ENCODE assay signal across 14 mouse cellular contexts in the genomic region with DNA sequence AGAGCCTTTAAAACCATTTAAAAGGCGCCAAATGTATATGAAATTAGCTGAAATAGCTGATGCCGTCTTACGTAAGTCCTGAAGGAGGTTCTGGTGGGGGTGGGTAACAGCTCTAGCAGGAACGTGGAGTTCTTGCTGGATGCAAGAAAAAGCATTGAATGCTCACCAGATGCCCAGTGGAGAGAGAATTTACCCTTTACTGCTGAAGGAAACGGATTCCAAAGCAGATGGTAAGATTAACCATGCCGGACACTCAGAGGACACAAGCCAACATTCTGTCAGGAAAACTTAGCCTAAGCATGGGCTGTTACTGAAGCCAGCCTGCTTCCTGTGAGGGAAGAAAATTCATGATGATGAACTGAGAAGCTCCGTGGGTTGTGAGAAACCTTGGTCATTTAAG. TPM values are rescaled to one million over a fixed set of nuclear protein-coding genes. Genes with fewer than 3 reads are reported as not detected.
DNase-seq lines count a peak whose midpoint lies in the region; ATAC-seq and TF ChIP-seq lines count a peak whose summit lies in the region.
"Had no signal": no experiment of that assay in that cellular context is flagged by ENCODE, and none has a peak within 500 bp of the region (broad histone marks: within the 10 kb centered on the region; RNA-seq: fewer than 3 reads in every experiment).

No protein-coding gene starts in this region.

- intact Hi-C loops in left cerebral cortex, postnatal 4 days (cut with DNase I) = no loop called here

- no peaks in the 10 kb centered on the region for H3K9me3 ChIP-seq in neural tube, embryonic 15.5 days (replicated peaks)
- H3K9me3 ChIP-seq in midbrain, embryonic 15.5 days = no peaks in the 10 kb centered on the region
- H3K9me3 ChIP-seq: limb, embryonic 15.5 days had no signal

- H3K9ac ChIP-seq in neural tube, embryonic 15.5 days (replicated peaks) = no peak overlapping the region
- no peak overlapping the region for H3K9ac ChIP-seq in midbrain, embryonic 15.5 days
- H3K9ac ChIP-seq: limb, embryonic 15.5 days had no signal

- no peak for ATAC-seq in neural tube, embryonic 15.5 days (ENCODE audit: low FRiP score)
- no peak for ATAC-seq in midbrain, embryonic 15.5 days (replicated peaks)
- ATAC-seq: hindbrain, embryonic 16.5 days had no signal

- no peaks in the 10 kb centered on the region for H3K36me3 ChIP-seq in neural tube, embryonic 15.5 days
- H3K36me3 ChIP-seq in midbrain, embryonic 15.5 days (replicated peaks) = no peaks in the 10 kb centered on the region
- H3K36me3 ChIP-seq: limb, embryonic 15.5 days had no signal

- no peak for TF ChIP-seq CTCF in layer of hippocampus, adult 2 months (conservative IDR thresholded peaks at IDR 0.05)

- H3K4me3 ChIP-seq in layer of hippocampus, adult 2 months = no peak overlapping the region
- H3K4me3 ChIP-seq in neural tube, embryonic 15.5 days (replicated peaks) = no peak overlapping the region
- H3K4me3 ChIP-seq in midbrain, embryonic 15.5 days = no peak overlapping the region
- H3K4me3 ChIP-seq: limb, embryonic 15.5 days; megakaryocyte, embryonic 14.5 days had no signal

- no peaks in the 10 kb centered on the region for H3K27me3 ChIP-seq in neural tube, embryonic 15.5 days (replicated peaks)
- no peaks in the 10 kb centered on the region for H3K27me3 ChIP-seq in midbrain, embryonic 15.5 days (replicated peaks)
- H3K27me3 ChIP-seq: limb, embryonic 15.5 days had no signal

- peak overlapping the region; percentile 82 for H3K27ac ChIP-seq in layer of hippocampus, adult 2 months
- no peak overlapping the region for H3K27ac ChIP-seq in neural tube, embryonic 15.5 days (replicated peaks)
- no peak overlapping the region for H3K27ac ChIP-seq in midbrain, embryonic 15.5 days
- H3K27ac ChIP-seq: kidney, postnatal 0 days; limb, embryonic 15.5 days had no signal

- no peaks in the 10 kb centered on the region for H3K4me1 ChIP-seq in neural tube, embryonic 15.5 days
- no peaks in the 10 kb centered on the region for H3K4me1 ChIP-seq in midbrain, embryonic 15.5 days
- H3K4me1 ChIP-seq: limb, embryonic 15.5 days; megakaryocyte, embryonic 14.5 days had no signal

- peak in 1 of 2 experiments; percentile 47 for DNase-seq in layer of hippocampus, adult 2 months (ENCODE audit: low spot score in 2 of 2)
- no peak for DNase-seq in layer of hippocampus, postnatal 25 days (ENCODE audit: extremely low spot score in 1 of 2, low spot score in 1 of 2)
- DNase-seq in cerebellum, adult 18-20 months = peak; percentile 46 to 52
- peak; percentile 11 to 23 for DNase-seq in frontal cortex, postnatal 25 days (ENCODE audit: low spot score in 2 of 2)
- peak; percentile 52 for DNase-seq in left cerebral cortex, postnatal 4 days
- no peak for DNase-seq in thymus, postnatal 14 days
- DNase-seq: embryo, embryonic 11 days; lung, adult 2 months had no signal

- WGBS in neural tube, embryonic 15.5 days = 78% methylated on average over 7 of the region's 7 CpGs
- WGBS in midbrain, embryonic 15.5 days = 83% methylated on average over 7 of the region's 7 CpGs

- no peak overlapping the region for H3K4me2 ChIP-seq in neural tube, embryonic 15.5 days
- no peak overlapping the region for H3K4me2 ChIP-seq in midbrain, embryonic 15.5 days
- H3K4me2 ChIP-seq: limb, embryonic 15.5 days had no signal

RNA-seq across cellular contexts. Expression of gene Itm2c, which starts 24.1 kb away (rescaled TPM):
- total RNA-seq in layer of hippocampus, adult 2 months (2021) = 100 to 1,000 TPM; 748 to 802 TPM
- 100 to 1,000 TPM; 728 to 849 TPM for total RNA-seq in layer of hippocampus, postnatal 25 days (2021)
- total RNA-seq in left cerebral cortex, postnatal 4 days (2021) = 100 to 1,000 TPM; 111 to 124 TPM
- 185 and 211 TPM in 2 replicates for polyA plus RNA-seq in neural tube, embryonic 15.5 days (2015; fragmentation: Nextera tagmentation; extraction: Ambion mirVana)
- 233 and 248 TPM in 2 replicates for polyA plus RNA-seq in midbrain, embryonic 15.5 days (2015; fragmentation: Nextera tagmentation; extraction: Ambion mirVana)

RNA-seq across cellular contexts. Expression of gene 4933407L21Rik, which starts 58.3 kb away (rescaled TPM):
- 1 to 10 TPM; 3.3 to 3.6 TPM for total RNA-seq in layer of hippocampus, adult 2 months (2021)
- total RNA-seq in layer of hippocampus, postnatal 25 days (2021) = 1 to 10 TPM; 3.5 to 4.0 TPM
- total RNA-seq in left cerebral cortex, postnatal 4 days (2021) = 1 to 10 TPM; 6.1 to 7.2 TPM
- 6.7 and 6.8 TPM in 2 replicates for polyA plus RNA-seq in neural tube, embryonic 15.5 days (2015; fragmentation: Nextera tagmentation; extraction: Ambion mirVana)
- 8.9 and 11.0 TPM in 2 replicates for polyA plus RNA-seq in midbrain, embryonic 15.5 days (2015; fragmentation: Nextera tagmentation; extraction: Ambion mirVana)
- polyA plus RNA-seq: lung, adult 2 months had no signal

Comparison
In these comparisons a context has a peak if more than half of its experiments do, and no peak if none do; other contexts are left out.
1. DNase-seq: peak in cerebellum, adult 18-20 months (2 of 2), frontal cortex, postnatal 25 days (2 of 2) and left cerebral cortex, postnatal 4 days (single experiment); none in layer of hippocampus, postnatal 25 days (0 of 2) and thymus, postnatal 14 days (single experiment).
2. RNA of gene Itm2c, which starts 24.1 kb away (total RNA-seq): 728 to 849 TPM in layer of hippocampus, postnatal 25 days and 748 to 802 TPM in layer of hippocampus, adult 2 months; 111 to 124 TPM in left cerebral cortex, postnatal 4 days; every median in the first group is over 4 times any median in the second.